Mouse (Mus musculus): ENCODE results near the gene Tob1.

GRCm38 (mm10) chr11:94196311-94196710 lies 14.9 kb upstream of the Tob1 start:
- TF ChIP-seq SIN3A (IDR thresholded peaks at IDR 0.05; ENCODE audit: low read length) (no peak), CHD2 (IDR thresholded peaks at IDR 0.05; ENCODE audit: low read length) (no peak), ELF1 (IDR thresholded peaks at IDR 0.05; ENCODE audit: low read depth, low read length) (no peak), TCF12 (IDR thresholded peaks at IDR 0.05; ENCODE audit: low read depth, low read length) (no peak), CTCF (IDR thresholded peaks at IDR 0.05 in 2 of 3, conservative IDR thresholded peaks at IDR 0.05 in 1 of 3; ENCODE audit: control insufficient read depth in 1 of 3, insufficient read depth in 1 of 3, low read depth in 2 of 3, low read length in 3 of 3, poor library complexity in 1 of 3, severe bottlenecking in 1 of 3) (no peak), GATA1 (IDR thresholded peaks at IDR 0.05; ENCODE audit: low read depth, low read length) (no peak), MXI1 (IDR thresholded peaks at IDR 0.05; ENCODE audit: low read depth, low read length) (no peak), MAFK (IDR thresholded peaks at IDR 0.05; ENCODE audit: borderline replicate concordance, low read depth, low read length) (no peak), HCFC1 (IDR thresholded peaks at IDR 0.05; ENCODE audit: low read depth, low read length) (no peak), UBTF (IDR thresholded peaks at IDR 0.05; ENCODE audit: borderline replicate concordance, insufficient read depth, low read depth, low read length) (no peak), BHLHE40 (IDR thresholded peaks at IDR 0.05; ENCODE audit: borderline replicate concordance, low read depth, low read length) (no peak), POLR2A (IDR thresholded peaks at IDR 0.05; ENCODE audit: control insufficient read depth in 1 of 2, insufficient read depth in 1 of 2, low read depth in 1 of 2, low read length in 2 of 2, poor library complexity in 1 of 2) (no peak)
